Mouse (Mus musculus): ENCODE measurements at regions not wholly inside any gene's neighbourhood (a gene's known extent, or its start where the extent isn't known, plus 50 kb on each side); places are given as distances from the start of the nearest gene placed in this dataset.

DNA sequence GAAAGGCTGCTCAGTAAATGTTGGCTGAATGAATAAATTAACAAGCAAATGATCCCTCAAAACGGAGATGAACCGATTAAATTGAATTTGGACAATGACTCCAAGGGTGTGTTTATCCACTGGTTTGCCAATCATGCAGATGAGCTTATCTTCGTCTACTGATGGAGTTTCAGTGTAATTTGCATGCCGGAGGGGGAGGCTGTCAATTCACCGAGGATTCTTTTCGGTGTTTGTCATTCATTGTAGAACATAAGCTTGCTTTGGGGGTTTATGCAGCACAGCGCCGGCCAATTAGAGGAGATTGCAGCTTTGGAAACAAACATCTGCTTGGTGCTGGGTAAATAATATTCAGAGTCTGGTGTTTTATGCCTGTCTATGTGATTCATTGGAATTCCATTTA lies 132.7 kb downstream of the Otoa start:
- 88% methylated on average over 8 of the region's 8 CpGs for WGBS
- Histone ChIP-seq H3K4me2 (no peak overlapping the region), H3K9ac (no peak overlapping the region), H3K4me1 (no peaks in the 10 kb centered on the region), H3K4me3 (replicated peaks) (no peak overlapping the region), H3K36me3 (no peaks in the 10 kb centered on the region), H3K9me3 (replicated peaks) (no peaks in the 10 kb centered on the region), H3K27me3 (no peaks in the 10 kb centered on the region), H3K27ac (no peak overlapping the region)
- no peak for ATAC-seq (replicated peaks; ENCODE audit: low FRiP score)

DNA sequence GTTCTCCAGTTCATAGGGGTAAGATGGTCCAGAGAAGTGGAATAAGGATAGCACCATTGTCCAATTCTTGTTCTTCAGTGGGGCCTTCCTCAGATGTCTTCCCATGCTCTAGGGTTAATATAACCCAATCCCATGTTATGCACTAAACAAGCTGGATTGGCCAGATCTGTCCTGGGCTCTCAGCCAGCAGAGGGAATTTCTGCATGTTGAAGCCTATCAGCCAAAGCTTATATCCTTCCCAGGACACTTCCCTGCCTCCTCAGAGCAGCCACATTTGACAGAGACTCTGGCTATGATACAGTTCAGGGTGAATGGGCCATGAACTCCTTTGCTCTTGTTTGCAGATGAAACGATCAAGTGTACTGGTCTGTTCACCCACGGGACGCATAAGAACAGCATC lies 133.6 kb downstream of the Otoa start:
- Histone ChIP-seq H3K36me3 (no peaks in the 10 kb centered on the region), H3K4me2 (no peak overlapping the region), H3K4me3 (replicated peaks) (no peak overlapping the region), H3K9ac (no peak overlapping the region), H3K27me3 (no peaks in the 10 kb centered on the region), H3K9me3 (replicated peaks) (no peaks in the 10 kb centered on the region), H3K4me1 (no peaks in the 10 kb centered on the region), H3K27ac (no peak overlapping the region)
- 74% methylated on average over 3 of the region's 3 CpGs for WGBS
- no peak for ATAC-seq (replicated peaks; ENCODE audit: low FRiP score)

DNA sequence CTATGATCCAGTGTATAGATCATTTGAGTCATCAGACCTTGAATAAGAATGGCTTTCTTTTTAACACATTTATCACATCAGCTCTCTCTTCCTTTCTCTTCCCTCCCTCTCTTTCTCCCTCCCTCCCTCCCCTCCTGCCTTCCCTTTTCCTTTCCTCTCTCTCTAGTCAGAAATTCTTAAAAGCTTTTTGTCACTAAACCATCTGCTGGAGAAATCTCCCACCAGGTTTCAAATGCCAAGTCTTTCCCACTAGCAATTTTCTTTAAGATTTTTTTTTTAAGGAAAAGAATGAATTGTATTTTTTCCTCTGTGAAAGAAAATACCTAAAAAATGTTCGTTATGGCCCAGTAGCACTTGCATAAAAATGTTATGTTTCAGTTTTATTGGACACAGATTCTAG lies 134.3 kb downstream of the Otoa start:
- Histone ChIP-seq H3K4me2 (no peak overlapping the region), H3K27me3 (no peaks in the 10 kb centered on the region), H3K9me3 (replicated peaks) (no peaks in the 10 kb centered on the region), H3K27ac (no peak overlapping the region), H3K4me1 (no peaks in the 10 kb centered on the region), H3K4me3 (replicated peaks) (no peak overlapping the region), H3K9ac (no peak overlapping the region), H3K36me3 (no peaks in the 10 kb centered on the region)
- no peak for ATAC-seq (replicated peaks; ENCODE audit: low FRiP score)
- whole genome bisulfite sequencing = 82% methylated on average over 1 of the region's 1 CpGs

DNA sequence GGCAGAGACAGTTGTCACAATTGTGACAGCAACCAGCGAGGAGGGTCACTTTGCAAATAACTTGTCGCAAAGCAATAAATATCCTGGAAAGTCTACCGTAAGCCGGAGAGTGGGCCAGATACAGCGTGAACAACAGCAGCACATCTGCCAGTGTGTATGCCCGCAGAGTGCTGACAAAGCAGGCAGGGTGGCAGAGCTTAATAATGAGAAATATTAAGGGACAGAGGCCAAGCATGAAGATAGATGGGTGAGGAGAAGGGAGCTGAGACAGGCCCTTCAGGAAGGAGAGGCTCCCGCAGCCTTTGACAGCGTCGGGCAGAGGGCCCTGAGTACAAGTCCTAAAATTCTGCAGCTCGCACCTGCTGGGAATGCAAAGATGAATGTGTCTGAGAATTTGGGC lies 136.6 kb downstream of the Otoa start:
- Histone ChIP-seq H3K27me3 (no peaks in the 10 kb centered on the region), H3K9ac (no peak overlapping the region), H3K27ac (no peak overlapping the region), H3K4me3 (replicated peaks) (no peak overlapping the region), H3K9me3 (replicated peaks) (no peaks in the 10 kb centered on the region), H3K36me3 (no peaks in the 10 kb centered on the region), H3K4me1 (no peaks in the 10 kb centered on the region), H3K4me2 (no peak overlapping the region)
- WGBS = 55% methylated on average over 10 of the region's 10 CpGs
- ATAC-seq (replicated peaks; ENCODE audit: low FRiP score) = no peak

DNA sequence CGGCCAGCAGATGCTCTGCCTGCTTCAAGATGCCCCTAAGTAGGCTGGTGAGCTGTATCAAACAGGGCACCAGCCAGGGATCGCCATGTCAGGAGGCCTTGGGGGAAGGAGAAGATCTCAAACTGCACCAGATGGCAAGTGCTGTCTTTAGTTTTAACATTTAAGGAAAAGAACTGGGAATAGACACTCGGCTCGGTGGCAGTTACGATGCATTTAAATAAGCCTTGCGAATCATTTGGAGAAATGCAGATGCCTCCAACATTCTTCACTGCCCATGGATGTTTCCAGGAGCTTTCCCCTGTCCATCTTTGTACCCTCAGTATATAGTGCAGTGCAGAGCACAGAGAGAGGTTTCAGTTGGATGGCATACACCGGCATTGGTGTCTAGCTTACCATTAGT lies 139.7 kb downstream of the Otoa start:
- WGBS = 93% methylated on average over 7 of the region's 7 CpGs
- no peaks in the 10 kb centered on the region for H3K9me3 ChIP-seq (replicated peaks)
- H3K4me1 ChIP-seq = no peaks in the 10 kb centered on the region
- H3K9ac ChIP-seq = no peak overlapping the region
- H3K36me3 ChIP-seq = no peaks in the 10 kb centered on the region
- H3K4me3 ChIP-seq (replicated peaks) = no peak overlapping the region
- no peak overlapping the region for H3K4me2 ChIP-seq
- no peaks in the 10 kb centered on the region for H3K27me3 ChIP-seq
- no peak overlapping the region for H3K27ac ChIP-seq
- no peak for ATAC-seq (replicated peaks; ENCODE audit: low FRiP score)

DNA sequence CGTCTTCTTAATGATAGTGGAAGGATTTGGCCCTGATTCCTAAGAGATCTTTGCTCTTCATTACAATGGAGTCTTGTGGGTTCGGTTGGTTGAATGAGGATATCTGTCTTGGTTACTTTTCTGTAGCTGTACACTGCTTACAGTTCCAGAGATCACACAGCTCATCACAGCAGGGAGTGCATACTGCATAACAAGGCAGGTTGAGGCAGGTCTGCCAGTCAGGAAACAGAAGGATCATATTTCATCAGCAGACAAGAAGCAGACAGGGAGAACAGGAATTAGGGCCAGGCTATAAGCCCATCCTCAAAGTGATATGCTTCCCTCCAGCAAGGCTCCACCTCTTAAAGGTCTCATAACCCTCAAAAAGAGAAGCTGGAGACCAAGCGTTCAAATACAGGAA lies 150.4 kb downstream of the Otoa start:
- H3K36me3 ChIP-seq = no peaks in the 10 kb centered on the region
- no peak overlapping the region for H3K27ac ChIP-seq
- no peak overlapping the region for H3K4me3 ChIP-seq (replicated peaks)
- no peaks in the 10 kb centered on the region for H3K9me3 ChIP-seq (replicated peaks)
- no peaks in the 10 kb centered on the region for H3K4me1 ChIP-seq
- no peak overlapping the region for H3K4me2 ChIP-seq
- no peak for ATAC-seq (replicated peaks; ENCODE audit: low FRiP score)
- 81% methylated on average over 3 of the region's 3 CpGs for WGBS
- no peak overlapping the region for H3K9ac ChIP-seq
- no peaks in the 10 kb centered on the region for H3K27me3 ChIP-seq

DNA sequence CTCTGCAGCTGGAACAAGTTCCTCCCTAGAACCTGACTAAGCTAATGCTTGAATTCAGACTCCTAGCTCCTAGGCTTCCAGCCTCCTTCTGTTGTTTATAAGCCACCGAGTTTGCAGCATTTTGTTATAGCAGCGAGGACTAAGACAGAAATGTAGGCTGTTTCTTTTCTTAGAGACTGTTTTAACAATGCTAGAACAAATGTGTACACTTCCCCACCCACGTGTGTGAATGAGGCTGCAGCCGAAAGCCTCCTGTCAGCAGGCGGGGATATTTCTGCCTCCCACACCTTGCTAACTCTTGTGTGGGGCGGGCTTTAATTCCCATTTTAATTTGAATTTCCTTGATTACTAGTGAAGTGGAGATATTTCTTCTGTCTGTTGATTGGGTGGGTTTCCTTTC lies 153.4 kb downstream of the Otoa start:
- Histone ChIP-seq H3K4me3 (replicated peaks) (no peak overlapping the region), H3K9me3 (replicated peaks) (no peaks in the 10 kb centered on the region), H3K4me2 (no peak overlapping the region), H3K9ac (no peak overlapping the region), H3K36me3 (no peaks in the 10 kb centered on the region), H3K27me3 (no peaks in the 10 kb centered on the region), H3K4me1 (no peaks in the 10 kb centered on the region), H3K27ac (no peak overlapping the region)
- ATAC-seq (replicated peaks; ENCODE audit: low FRiP score) = no peak
- WGBS = 62% methylated on average over 6 of the region's 6 CpGs

DNA sequence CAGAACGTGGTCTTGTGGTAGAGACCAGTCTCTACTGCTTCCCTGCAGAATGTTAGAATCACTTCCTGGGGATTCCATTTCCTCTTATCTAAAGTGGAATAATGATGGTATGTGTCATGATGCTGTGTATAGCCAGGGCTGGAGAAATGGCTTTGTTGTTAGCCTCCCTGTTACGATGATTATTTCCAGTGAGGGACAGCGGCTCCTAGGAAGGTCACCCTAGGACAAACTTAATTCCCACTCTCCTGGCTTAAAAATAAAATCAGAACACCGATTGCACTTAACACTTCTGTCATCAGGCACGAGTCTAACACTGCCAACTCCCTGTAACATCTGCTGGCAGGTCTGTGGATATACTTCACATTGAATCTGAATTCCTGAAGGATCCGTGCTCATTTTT lies 151.9 kb upstream of the Hs3st2 start:
- 70% methylated on average over 6 of the region's 6 CpGs for WGBS
- ATAC-seq (replicated peaks; ENCODE audit: low FRiP score) = no peak
- H3K9ac ChIP-seq = no peak overlapping the region
- H3K9me3 ChIP-seq (replicated peaks) = no peaks in the 10 kb centered on the region
- no peak overlapping the region for H3K4me3 ChIP-seq (replicated peaks)
- no peak overlapping the region for H3K27ac ChIP-seq
- H3K4me1 ChIP-seq = no peaks in the 10 kb centered on the region
- H3K36me3 ChIP-seq = no peaks in the 10 kb centered on the region
- no peak overlapping the region for H3K4me2 ChIP-seq
- H3K27me3 ChIP-seq = no peaks in the 10 kb centered on the region

DNA sequence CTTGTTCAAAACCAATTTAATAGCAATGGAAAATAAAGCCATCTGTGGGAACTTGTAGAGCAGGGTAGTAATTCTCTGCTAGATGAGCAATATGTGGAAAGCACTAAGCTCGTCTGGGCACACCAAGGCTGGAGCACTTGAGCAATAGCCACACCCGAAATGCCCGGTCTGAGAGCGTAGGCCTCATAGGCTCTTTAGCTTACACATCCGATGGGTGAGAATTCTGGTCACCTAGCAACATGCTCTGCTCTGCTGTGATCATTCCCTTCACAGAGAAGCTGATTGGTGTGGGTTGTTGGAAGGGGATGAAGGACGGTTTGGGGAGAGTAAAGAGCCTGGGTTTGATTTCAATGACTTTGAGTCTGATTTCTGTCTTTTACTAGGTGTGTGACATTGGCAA lies 143.8 kb upstream of the Hs3st2 start:
- no peak overlapping the region for H3K4me3 ChIP-seq (replicated peaks)
- no peak overlapping the region for H3K9ac ChIP-seq
- no peaks in the 10 kb centered on the region for H3K36me3 ChIP-seq
- no peaks in the 10 kb centered on the region for H3K9me3 ChIP-seq (replicated peaks)
- no peaks in the 10 kb centered on the region for H3K4me1 ChIP-seq
- 79% methylated on average over 6 of the region's 6 CpGs for whole genome bisulfite sequencing
- no peaks in the 10 kb centered on the region for H3K27me3 ChIP-seq
- H3K4me2 ChIP-seq = no peak overlapping the region
- ATAC-seq (replicated peaks; ENCODE audit: low FRiP score) = no peak
- H3K27ac ChIP-seq = no peak overlapping the region

DNA sequence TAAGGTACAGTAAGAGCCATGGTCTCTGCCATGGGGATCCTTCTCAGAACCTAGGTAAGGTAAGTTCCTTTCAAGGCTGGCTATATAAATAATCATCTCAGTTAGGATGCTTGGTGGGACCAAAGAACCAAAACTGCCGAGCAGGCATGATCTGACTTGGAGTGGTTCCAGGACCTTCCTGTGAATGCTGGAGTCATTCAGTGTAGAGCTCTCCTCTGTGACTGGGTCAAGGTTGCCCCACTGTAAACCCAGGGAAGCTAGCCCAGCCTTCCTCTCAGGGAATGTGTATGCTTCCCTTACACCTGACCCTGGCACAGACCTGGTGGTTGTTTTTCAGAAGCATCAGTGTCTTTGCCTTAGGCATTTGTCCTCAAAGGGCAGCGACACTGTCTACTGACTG lies 134.2 kb upstream of the Hs3st2 start:
- ATAC-seq (replicated peaks; ENCODE audit: low FRiP score) = no peak
- no peaks in the 10 kb centered on the region for H3K4me1 ChIP-seq
- no peaks in the 10 kb centered on the region for H3K36me3 ChIP-seq
- no peak overlapping the region for H3K27ac ChIP-seq
- no peaks in the 10 kb centered on the region for H3K9me3 ChIP-seq (replicated peaks)
- WGBS = 81% methylated on average over 2 of the region's 2 CpGs
- H3K9ac ChIP-seq = no peak overlapping the region
- H3K4me3 ChIP-seq (replicated peaks) = no peak overlapping the region
- H3K27me3 ChIP-seq = no peaks in the 10 kb centered on the region
- H3K4me2 ChIP-seq = no peak overlapping the region

DNA sequence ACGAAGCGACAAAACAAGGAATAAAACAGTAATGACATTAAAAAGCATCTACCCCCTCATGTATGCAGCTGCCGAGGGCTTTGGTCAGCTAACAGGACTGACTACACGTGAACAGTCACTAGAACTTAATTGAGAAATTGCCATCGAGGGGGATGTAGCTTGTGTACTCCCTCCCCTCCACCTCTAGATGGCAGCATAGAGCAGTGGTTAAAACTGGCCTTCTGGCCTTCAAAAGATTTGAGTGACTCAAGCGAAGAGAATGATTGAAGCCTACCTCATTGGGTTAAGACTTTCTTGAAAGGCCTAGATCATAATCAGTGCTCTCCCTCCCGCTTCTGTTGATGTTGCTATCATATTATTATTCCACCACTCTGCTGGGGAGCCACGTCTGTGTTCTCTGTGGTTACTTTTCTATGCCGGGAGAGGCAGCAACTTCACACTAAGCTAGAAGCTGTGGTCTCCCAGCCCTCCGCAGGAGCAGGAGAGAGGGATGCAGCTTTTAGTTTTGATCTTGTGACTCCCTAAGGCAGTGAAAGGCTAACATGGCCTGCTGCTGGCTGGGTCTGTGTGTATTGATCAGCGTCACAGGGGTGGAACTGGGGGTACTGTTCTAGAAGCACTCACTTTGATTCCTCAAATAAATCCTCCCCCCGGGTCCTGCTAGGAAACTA lies 132.7 kb upstream of the Hs3st2 start:
- WGBS = 52% methylated on average over 12 of the region's 12 CpGs
- Histone ChIP-seq H3K4me3 (replicated peaks) (no peak overlapping the region), H3K27ac (no peak overlapping the region), H3K4me1 (no peaks in the 10 kb centered on the region), H3K9ac (no peak overlapping the region), H3K4me2 (no peak overlapping the region), H3K27me3 (no peaks in the 10 kb centered on the region), H3K36me3 (no peaks in the 10 kb centered on the region), H3K9me3 (replicated peaks) (no peaks in the 10 kb centered on the region)
- no peak for ATAC-seq (replicated peaks; ENCODE audit: low FRiP score)

DNA sequence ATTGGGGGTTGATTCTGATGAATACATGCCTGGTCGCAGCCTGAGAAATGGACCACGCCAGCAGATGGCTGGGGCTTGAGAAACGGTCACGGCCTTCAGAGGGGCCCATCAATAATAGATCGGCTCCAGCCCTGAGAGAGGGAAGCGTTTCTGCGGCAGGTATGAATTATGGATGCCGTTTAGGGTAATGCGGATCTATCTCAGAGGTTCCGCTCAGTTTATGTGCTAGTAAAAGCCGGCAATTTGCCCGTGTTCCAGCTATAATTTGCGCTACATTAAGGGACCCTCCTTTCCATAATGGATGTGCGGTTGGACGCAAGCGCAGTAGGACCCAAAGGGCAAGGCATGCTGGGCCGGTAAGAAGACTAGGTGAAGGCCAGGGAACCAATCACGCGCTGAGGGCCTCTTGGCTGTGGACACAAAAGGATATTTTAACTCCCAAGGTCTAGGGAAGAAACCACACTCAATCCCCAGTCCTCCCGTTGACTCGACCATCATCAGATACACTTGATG lies 132.1 kb upstream of the Hs3st2 start:
- no peaks in the 10 kb centered on the region for H3K36me3 ChIP-seq
- H3K9me3 ChIP-seq (replicated peaks) = no peaks in the 10 kb centered on the region
- H3K4me3 ChIP-seq (replicated peaks) = no peak overlapping the region
- no peak overlapping the region for H3K27ac ChIP-seq
- no peak overlapping the region for H3K4me2 ChIP-seq
- 87% methylated on average over 21 of the region's 21 CpGs for WGBS
- no peaks in the 10 kb centered on the region for H3K4me1 ChIP-seq
- no peak for ATAC-seq (replicated peaks; ENCODE audit: low FRiP score)
- H3K27me3 ChIP-seq = no peaks in the 10 kb centered on the region
- no peak overlapping the region for H3K9ac ChIP-seq

DNA sequence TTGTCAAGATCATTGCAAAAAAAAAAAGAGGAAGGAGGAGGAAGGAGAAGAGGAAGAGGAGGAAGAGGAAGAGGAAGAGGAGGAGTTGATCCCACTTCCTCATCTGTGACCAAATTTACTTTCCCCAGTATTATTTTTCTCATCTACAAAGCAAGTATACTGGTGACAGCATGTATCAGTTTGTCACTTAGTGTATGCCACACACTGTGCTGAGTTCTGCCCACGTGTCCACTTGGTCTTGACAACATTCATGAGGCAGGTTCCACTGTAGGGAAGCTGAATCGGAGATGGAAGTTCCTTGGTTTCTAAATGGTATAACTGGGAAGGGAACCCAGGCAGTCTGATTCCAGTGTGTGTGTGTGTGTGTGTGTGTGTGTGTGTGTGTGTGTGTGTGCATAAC lies 122.3 kb upstream of the Hs3st2 start:
- no peak overlapping the region for H3K4me3 ChIP-seq (replicated peaks)
- no peaks in the 10 kb centered on the region for H3K4me1 ChIP-seq
- no peaks in the 10 kb centered on the region for H3K27me3 ChIP-seq
- H3K9ac ChIP-seq = no peak overlapping the region
- 79% methylated on average over 2 of the region's 2 CpGs for WGBS
- no peak overlapping the region for H3K4me2 ChIP-seq
- no peaks in the 10 kb centered on the region for H3K36me3 ChIP-seq
- H3K9me3 ChIP-seq (replicated peaks) = no peaks in the 10 kb centered on the region
- no peak overlapping the region for H3K27ac ChIP-seq
- no peak for ATAC-seq (replicated peaks; ENCODE audit: low FRiP score)

Data from kidney, embryonic 15.5 days (tissue).